Mouse (Mus musculus) lung, adult 2 months (tissue): ENCODE results near the gene Cyb561.

Source experiments
- CTCF ChIP-seq: fragments of 200-500 bp; IDR thresholded peaks from 2 replicates; pipeline ENCODE4 v1.5.1; 2011; ENCODE audit warnings: mild to moderate bottlenecking, low read length, control low read depth; ENCODE audit not compliant: insufficient read depth
- POLR2A ChIP-seq: fragments of 200-500 bp; IDR thresholded peaks from 2 replicates; pipeline ENCODE4 v1.6.1; 2011; ENCODE audit warnings: low read depth, mild to moderate bottlenecking, control low read depth, low read length, borderline replicate concordance; ENCODE audit errors: extremely low read depth

DNA sequence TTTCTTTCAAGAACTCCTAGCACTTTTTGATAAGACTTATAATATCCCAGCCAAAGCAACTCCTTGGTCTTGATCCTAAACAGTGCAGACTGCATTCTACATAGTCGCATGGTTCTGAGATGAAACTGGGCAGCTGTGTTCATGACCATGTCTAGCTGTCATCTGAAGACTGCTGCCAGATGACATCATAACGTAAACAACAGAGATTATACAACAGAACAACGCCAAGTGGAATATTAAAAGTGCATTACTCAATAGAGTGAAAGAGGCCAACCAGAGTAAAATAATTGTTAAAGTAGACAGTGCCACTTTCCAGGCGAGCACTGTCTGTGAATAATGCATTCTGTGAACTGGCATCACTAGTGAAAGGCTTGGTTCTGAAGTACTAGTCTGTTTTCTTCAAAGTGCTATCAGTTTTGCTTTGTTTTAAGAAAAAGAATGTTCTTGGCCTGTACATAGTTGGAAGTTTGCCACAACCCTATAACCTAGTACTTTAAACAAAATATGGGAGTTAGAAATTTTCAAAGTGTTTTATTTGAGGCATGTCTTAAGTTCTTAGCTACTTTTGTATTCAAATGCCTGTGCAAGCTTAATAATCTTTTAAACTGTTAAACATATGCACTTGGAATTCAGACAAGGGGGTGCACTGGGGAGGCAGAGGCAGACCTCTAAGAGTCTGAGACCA is 47.5 kb downstream of the Cyb561 start:
- no peak for TF ChIP-seq POLR2A
- TF ChIP-seq CTCF: no peak
